Mouse (Mus musculus) lung, postnatal 0 days (tissue): ENCODE data around the gene Kndc1.

ENCODE experiments used
- CTCF ChIP-seq: IDR thresholded peaks from 2 replicates; pipeline ENCODE4 v1.5.1; 2016; ENCODE audit warnings: antibody characterized with exemption, mild to moderate bottlenecking
- EP300 ChIP-seq: IDR thresholded peaks from 2 replicates; pipeline ENCODE4 v1.6.1; 2016; ENCODE audit warnings: antibody characterized with exemption, mild to moderate bottlenecking, control low read depth

DNA sequence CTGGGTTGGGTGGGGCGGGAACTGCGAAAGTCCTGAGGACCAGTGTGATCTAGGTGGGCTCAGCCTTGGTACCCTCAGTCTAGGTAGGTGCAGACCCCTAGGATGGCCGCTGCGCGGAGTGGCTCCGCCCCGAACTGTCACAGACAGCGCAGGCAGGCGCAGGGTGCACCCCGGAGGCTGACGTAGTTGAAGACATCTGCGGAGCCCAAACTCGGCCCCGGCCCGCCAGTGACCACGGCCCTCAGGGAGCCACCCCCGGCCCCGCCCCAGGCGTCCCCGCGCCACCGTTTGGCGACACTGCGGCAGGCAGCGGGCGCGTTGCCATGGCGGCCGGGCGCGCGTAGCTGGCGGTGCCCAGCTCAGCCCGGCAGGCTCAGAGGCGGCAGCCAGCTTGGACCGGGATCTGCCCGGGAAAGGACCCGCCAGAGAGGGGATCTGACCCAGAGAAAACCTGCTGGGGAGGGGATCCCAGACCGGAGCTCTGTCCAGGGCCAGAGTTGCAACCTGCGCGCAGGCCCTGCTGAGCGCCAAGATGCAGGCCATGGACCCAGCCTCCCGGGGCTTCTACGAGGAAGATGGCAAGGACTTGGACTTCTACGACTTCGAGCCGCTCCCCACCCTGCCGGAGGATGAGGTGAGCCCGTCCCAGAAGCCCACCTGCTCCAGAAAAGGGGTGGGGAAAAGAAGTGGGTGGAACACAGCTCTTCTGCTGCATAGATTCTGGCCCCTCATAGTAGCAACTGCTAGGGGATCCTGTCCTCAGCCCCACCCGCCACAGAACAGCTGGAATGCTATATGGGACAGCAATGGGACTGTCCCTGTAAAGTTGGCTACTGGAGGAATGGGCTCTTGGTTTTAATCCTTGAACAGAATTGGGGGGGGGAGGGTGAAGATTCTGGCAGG is at the start of gene Kndc1:
- TF ChIP-seq CTCF (no peak), EP300 (no peak)
